Mouse (Mus musculus) olfactory bulb, adult 2 months (tissue): ENCODE results near the gene Fbxl4.

Source experiments
- CTCF ChIP-seq: fragments of 200-500 bp; IDR thresholded peaks from 2 replicates; pipeline ENCODE4 v1.5.1; 2012; ENCODE audit warnings: low read depth, mild to moderate bottlenecking, low read length, moderate library complexity; ENCODE audit not compliant: insufficient read depth
- POLR2A ChIP-seq: fragments of 200-500 bp; IDR thresholded peaks from 2 replicates; pipeline ENCODE4 v1.6.1; 2012; ENCODE audit warnings: mild to moderate bottlenecking, low read depth, low read length, moderate library complexity; ENCODE audit not compliant: insufficient read depth

GRCm38 (mm10) chr4:22428150-22428549, 70.8 kb downstream of the Fbxl4 start:
- TF ChIP-seq POLR2A (no peak), CTCF (no peak)
